Mouse (Mus musculus) neural tube, embryonic 14.5 days (tissue): Measurements from ENCODE around the gene Plcd3. TPM values are rescaled to one million over a fixed set of nuclear protein-coding genes. Genes with fewer than 3 reads are reported as not detected.
A peak's percentile ranks its signal among the peaks of the same experiment; 100 is the strongest.

Experiments used
- ATAC-seq: fragments of 200-750 bp; cut with Nextera tagmentation; 2 replicates; pipeline ENCODE4 v1.8.0; 2017; ENCODE audit warnings: low read depth, mild to moderate bottlenecking, moderate TSS enrichment, moderate library complexity
- H3K27ac ChIP-seq: fragments of 300-500 bp; sonication (generic); 2 replicates; pipeline ENCODE4 v1.5.1; 2014; ENCODE audit warnings: low read depth, mild to moderate bottlenecking, control low read depth, low read length, moderate library complexity, mixed read lengths
- H3K27me3 ChIP-seq: fragments of 300-500 bp; sonication (generic); 2 replicates; pipeline ENCODE4 v1.6.1; 2014; ENCODE audit warnings: low read length; ENCODE audit not compliant: control insufficient read depth, insufficient read depth
- H3K36me3 ChIP-seq: fragments of 300-500 bp; sonication (generic); 2 replicates; pipeline ENCODE4 v1.6.1; 2014; ENCODE audit warnings: low read length, mixed read lengths; ENCODE audit not compliant: control insufficient read depth, insufficient read depth
- H3K4me1 ChIP-seq: fragments of 300-500 bp; sonication (generic); 2 replicates; pipeline ENCODE4 v1.6.1; 2014; ENCODE audit warnings: low read length; ENCODE audit not compliant: control insufficient read depth, insufficient read depth
- H3K4me2 ChIP-seq: fragments of 300-500 bp; sonication (generic); 2 replicates; pipeline ENCODE4 v1.6.1; 2014; ENCODE audit warnings: mild to moderate bottlenecking, low read depth, low read length, control low read depth
- H3K4me3 ChIP-seq: fragments of 300-500 bp; sonication (generic); 2 replicates; pipeline ENCODE4 v1.5.1; 2014; ENCODE audit warnings: low read depth, low read length, control low read depth, mixed read lengths
- H3K9ac ChIP-seq: fragments of 300-500 bp; sonication (generic); replicated peaks from 2 replicates; pipeline ENCODE4 v1.6.1; 2014; ENCODE audit warnings: low read depth, mild to moderate bottlenecking, control low read depth, low read length, mixed read lengths
- H3K9me3 ChIP-seq: fragments of 300-500 bp; sonication (generic); 2 replicates; pipeline ENCODE4 v1.6.1; 2016; ENCODE audit warnings: low read length; ENCODE audit not compliant: control insufficient read depth
- WGBS: fragments of 180-500 bp; shearing (Covaris S2); extraction: QIAGEN DNeasy Blood & Tissue Kit; methylation state at CpG from one replicate; pipeline ENCODE4 v1.1.7; 2014; 5-methylcytosine and 5-hydroxymethylcytosine counted together
- polyA plus RNA-seq: library from polyadenylated mRNA; unstranded; fragments of >200 nt; fragmentation: Nextera tagmentation; extraction: Ambion mirVana; gene quantifications from 2 replicates; pipeline ENCODE4 v1.2.1, GENCODE M21; 2014

Plcd3 gene
- polyA plus RNA-seq, 1 experiment from 2014 or later = 1.4 TPM

DNA sequence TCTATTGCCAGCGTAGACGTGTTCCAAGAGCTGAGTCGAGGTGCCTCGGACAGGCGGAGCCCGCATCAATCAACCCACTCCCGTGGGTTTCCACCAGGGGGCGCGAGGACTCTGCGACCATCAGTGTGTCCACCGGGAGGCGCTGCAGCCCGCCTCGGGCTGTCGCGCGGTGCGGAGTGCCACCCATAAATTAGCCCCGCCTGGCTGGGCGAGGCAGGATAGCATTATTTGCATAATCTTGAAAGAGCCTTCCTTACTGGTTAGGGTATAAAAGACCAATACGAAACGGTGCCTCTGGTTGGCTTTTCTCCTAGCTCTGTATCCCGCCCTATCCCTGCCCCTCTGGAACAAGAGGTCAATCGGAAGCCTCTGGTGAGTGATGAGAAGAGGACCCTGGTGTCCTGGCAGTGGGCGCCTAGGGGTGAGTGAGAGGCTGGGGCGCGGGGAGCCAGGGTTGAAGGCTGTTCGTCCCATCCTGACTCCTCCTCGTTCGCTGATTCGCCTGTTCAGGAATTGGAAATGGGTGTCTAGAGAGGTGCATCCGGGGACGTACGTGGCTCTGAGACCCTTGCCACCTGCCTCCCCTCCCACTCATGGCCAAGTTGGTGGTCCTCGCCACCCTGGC is 1.4 kb upstream of the Plcd3 start:
- ATAC-seq = peak; percentile 79
- under 1% methylated on average over 35 of the region's 35 CpGs for WGBS
- H3K27ac ChIP-seq = no peak overlapping the region
- peak overlapping the region; percentile 57 for H3K4me2 ChIP-seq
- 0 out of 2 replicates have a peak overlapping the region, but pooled peaks have one; percentile 16 for H3K9ac ChIP-seq
- H3K36me3 ChIP-seq = no peaks in the 10 kb centered on the region
- H3K4me1 ChIP-seq = peaks cover 12% of the 10 kb centered on the region; the same call in 1 of the 2 replicates
- H3K27me3 ChIP-seq = peaks cover 17% of the 10 kb centered on the region; the same call in 1 of the 2 replicates
- H3K4me3 ChIP-seq = peak overlapping the region; percentile 33
- no peaks in the 10 kb centered on the region for H3K9me3 ChIP-seq

DNA sequence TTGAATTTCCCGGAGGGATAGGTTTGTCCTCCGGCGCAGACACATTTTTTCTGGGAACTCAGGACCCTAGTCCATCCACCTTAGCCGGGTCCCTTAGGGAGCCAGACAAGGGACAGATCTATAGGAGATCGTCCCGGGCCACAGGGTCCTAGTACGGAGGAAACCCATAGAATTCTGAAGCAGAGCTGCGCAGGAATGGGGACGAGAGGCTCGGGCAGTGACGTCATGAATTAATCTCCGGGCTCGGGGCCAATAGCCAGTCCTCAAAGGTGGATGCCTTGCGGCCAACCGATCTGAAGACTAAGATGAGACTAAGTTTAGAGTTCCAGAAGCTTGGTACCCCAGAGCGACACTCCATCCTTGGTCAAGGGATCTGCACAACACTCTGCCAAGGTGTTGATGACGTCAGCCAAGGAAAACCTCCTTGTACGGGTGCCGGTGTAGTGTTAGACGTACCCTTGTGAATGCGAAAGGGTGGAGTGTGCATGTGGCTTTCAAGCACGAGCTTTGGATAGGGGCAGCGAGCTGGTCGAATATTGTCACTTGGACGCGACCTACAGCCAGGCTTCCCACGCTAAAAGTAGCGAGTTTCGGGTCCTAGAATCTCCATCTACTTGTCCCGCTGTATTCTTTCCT is 526 bp upstream of the Plcd3 start:
- H3K27me3 ChIP-seq = peaks cover 17% of the 10 kb centered on the region; the same call in 1 of the 2 replicates
- peak overlapping the region; percentile 33 for H3K4me3 ChIP-seq
- H3K27ac ChIP-seq = no peak overlapping the region
- no peaks in the 10 kb centered on the region for H3K9me3 ChIP-seq
- H3K9ac ChIP-seq = peak overlapping the region; percentile 41
- peak; percentile 50; the same call in 1 of the 2 replicates for ATAC-seq
- peaks cover 12% of the 10 kb centered on the region; the same call in 1 of the 2 replicates for H3K4me1 ChIP-seq
- peak overlapping the region; percentile 57 for H3K4me2 ChIP-seq
- WGBS = 2% methylated on average over 30 of the region's 30 CpGs
- no peaks in the 10 kb centered on the region for H3K36me3 ChIP-seq

DNA sequence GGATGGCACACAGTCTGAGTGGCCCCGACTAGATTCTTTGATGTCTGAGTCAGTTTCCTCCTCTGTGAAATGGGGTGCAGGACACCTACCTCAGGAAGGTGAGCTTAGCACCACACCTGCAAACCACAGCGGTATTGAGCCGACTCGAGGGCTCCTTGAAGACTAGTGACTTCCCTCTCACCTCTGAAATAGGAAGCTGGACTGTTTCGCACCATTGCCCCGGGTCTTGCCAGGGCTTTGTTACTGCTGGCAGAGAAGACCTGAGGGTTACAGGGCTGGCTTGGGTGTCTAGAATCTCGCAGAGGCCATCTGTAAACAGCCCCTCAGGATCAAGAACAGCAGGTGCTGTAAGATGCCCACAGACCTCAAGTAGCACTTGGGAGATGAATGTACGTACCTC is 1.1 kb downstream of the Plcd3 start:
- Histone ChIP-seq H3K4me3 (no peak overlapping the region), H3K9me3 (no peaks in the 10 kb centered on the region), H3K27ac (no peak overlapping the region), H3K36me3 (no peaks in the 10 kb centered on the region), H3K9ac (no peak overlapping the region), H3K27me3 (peaks cover 17% of the 10 kb centered on the region; the same call in 1 of the 2 replicates), H3K4me1 (peaks cover 12% of the 10 kb centered on the region; the same call in 1 of the 2 replicates), H3K4me2 (no peak overlapping the region)
- no peak for ATAC-seq
- WGBS = 72% methylated on average over 8 of the region's 8 CpGs

DNA sequence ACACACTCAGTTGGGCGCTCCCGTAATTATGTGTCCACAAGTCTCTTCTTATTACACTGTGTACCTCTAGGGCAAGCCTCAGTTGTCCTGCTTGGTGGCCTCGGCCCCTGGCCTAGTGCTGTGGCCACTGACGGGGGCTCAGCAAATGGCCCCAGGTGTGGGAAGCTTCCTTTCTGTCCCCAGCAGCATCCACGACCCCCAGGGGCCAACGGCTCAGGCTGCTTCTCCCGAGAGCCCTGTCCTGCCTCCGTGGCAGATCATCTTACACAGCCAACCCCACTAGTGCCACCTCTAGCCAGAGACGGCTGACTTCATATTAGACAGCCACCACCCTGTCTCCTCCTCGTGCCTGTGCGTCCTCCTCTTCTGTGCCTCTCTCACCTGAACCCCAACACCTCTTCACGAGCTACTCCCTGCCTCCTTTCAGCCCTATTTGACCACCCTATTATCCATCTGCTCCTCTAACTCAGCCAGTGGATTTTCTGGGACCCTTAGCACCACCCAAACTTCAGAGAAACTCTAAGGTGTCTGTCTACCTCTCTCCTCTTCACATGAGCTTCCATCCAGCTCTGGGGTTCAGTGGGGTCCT is 2.0 kb downstream of the Plcd3 start:
- Histone ChIP-seq H3K4me3 (no peak overlapping the region), H3K9me3 (no peaks in the 10 kb centered on the region), H3K27ac (no peak overlapping the region), H3K27me3 (peaks cover 17% of the 10 kb centered on the region; the same call in 1 of the 2 replicates), H3K9ac (no peak overlapping the region), H3K4me1 (peaks cover 12% of the 10 kb centered on the region; the same call in 1 of the 2 replicates), H3K36me3 (no peaks in the 10 kb centered on the region), H3K4me2 (no peak overlapping the region)
- 66% methylated on average over 12 of the region's 12 CpGs for WGBS
- ATAC-seq = no peak

DNA sequence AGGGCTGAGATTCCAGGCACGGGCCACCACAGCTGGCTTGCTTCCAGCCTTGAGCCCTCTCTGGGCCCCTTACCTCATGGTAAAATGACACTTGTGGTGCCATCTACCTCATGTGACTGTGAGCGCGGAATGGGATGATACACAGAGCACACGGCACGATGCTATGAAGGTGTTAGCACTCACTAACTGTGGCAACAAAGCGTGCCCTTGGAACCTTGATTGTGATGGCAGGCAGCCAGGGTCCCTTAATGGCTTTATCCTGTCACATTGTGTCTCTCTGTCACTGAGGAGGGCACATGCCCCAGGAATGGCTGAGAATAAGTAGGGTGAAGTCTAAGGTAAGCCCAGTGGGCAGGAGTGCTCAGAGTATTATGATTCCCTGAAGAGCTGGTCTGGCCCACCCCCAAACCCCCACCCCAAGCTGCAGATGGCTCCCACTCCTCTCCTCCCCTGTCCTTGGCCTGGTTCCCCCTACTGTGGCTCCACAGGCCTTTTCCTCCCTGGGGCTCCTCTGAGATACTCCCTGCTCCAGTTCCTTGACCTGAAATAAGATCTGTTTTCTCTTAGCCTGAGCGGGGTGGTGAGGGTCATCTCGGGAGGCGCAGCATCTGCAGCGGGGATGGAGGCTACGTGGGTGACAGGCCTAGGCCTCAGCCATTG is 2.8 kb downstream of the Plcd3 start:
- Histone ChIP-seq H3K4me1 (peaks cover 12% of the 10 kb centered on the region; the same call in 1 of the 2 replicates), H3K4me3 (no peak overlapping the region), H3K9ac (no peak overlapping the region), H3K4me2 (no peak overlapping the region), H3K9me3 (no peaks in the 10 kb centered on the region), H3K36me3 (no peaks in the 10 kb centered on the region), H3K27me3 (peaks cover 17% of the 10 kb centered on the region; the same call in 1 of the 2 replicates), H3K27ac (no peak overlapping the region)
- 63% methylated on average over 11 of the region's 11 CpGs for WGBS
- ATAC-seq = no peak

DNA sequence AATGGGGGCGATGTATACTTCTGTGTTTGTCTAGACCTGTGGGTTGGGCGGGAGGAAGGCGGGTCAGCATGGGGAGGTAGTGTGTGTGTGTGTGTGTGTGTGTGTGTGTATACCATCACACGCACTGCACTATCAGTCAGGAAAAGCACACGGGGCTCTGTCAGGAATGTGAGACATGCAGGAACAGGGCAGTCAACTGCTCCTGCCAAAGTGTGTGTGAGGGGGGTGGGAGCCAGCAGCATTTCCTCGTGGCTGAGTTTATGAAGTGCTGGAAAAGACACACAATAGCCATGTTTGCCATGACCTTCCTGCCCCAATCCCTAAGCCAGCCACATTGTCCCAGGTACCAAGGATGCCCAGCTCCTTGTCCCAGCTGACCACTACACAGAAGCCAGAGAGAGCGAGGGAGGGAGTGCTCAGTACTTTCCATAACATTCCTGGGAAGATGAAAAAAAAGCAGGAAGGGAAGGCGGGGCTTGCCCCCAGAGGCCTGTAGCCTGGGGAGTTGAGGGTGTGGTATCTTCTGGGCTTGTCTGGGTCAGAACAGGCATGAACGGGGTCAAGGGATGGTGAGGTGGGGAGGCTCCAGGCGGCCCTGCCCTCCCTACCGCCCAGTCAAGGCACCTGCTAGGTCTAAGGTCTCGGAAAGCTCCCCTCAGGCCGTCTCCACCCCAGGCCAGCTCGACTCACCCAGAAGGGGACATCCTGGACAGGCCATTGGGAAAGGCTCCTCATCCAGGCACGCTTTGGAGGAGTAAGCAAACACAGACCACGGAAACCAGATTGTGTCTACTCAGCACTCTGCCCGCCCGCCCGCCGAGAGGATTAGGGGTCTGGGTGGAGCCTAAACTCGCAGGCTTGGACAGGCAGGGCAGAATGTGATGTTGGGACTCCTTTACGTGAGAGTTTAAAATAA is 4.2 kb downstream of the Plcd3 start:
- ATAC-seq = no peak
- Histone ChIP-seq H3K36me3 (no peaks in the 10 kb centered on the region), H3K4me2 (no peak overlapping the region), H3K9me3 (no peaks in the 10 kb centered on the region), H3K9ac (no peak overlapping the region), H3K27me3 (peaks cover 14% of the 10 kb centered on the region; the same call in 1 of the 2 replicates), H3K27ac (no peak overlapping the region), H3K4me1 (peaks cover 6% of the 10 kb centered on the region; the same call in 1 of the 2 replicates), H3K4me3 (no peak overlapping the region)
- 26% methylated on average over 22 of the region's 22 CpGs for WGBS

DNA sequence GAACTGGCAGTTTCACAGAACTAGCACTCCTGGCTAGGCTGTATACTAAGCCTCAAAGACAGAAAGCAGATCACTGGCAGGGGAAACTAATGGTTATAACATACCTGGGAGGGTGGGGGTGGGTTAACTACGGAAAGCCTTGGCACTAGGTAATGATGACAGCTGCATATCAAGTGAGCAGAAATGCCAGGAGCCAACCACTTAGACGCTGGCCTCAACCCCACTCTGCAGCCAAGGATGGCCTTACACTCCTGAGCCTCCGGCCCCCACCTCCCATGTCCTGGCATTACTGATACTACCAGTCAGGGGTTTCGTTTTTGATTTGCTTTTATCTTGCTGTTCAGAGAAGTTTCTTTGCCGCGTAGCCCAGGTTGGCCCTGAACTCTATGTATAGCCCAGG is 5.7 kb downstream of the Plcd3 start:
- H3K27me3 ChIP-seq = peaks cover 10% of the 10 kb centered on the region; the same call in 1 of the 2 replicates
- ATAC-seq = no peak
- H3K36me3 ChIP-seq = no peaks in the 10 kb centered on the region
- no peaks in the 10 kb centered on the region for H3K9me3 ChIP-seq
- no peak overlapping the region for H3K4me2 ChIP-seq
- WGBS = 87% methylated on average over 6 of the region's 6 CpGs
- H3K27ac ChIP-seq = no peak overlapping the region
- no peaks in the 10 kb centered on the region for H3K4me1 ChIP-seq
- no peak overlapping the region for H3K9ac ChIP-seq
- H3K4me3 ChIP-seq = no peak overlapping the region

DNA sequence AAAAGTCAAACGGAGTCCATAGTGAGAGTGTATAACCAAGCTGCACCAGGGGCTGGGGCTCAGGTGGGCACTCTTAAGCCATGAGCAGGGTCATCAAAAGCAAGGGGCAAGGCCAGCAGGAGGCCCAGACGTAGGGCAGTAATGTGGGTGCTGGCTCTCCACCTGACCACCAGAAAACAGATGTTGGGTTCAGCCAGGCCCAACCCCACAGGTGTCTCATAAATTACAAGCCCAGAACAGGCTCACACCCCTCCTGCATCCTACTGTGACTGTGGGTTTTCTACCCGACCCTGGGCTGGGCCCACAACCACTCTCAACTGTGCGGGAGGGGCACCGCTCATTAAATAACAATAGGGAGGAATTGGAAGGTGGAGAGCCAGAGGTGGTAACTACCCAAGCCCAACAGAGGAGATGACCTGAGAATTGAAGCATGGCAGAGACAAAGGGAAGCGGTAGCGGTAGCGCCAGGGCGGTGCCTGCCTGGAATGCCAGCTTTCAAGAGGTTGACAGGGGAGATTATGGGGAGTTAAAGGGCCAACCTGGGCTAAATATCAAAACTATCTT is 6.3 kb downstream of the Plcd3 start:
- ATAC-seq = no peak
- H3K4me1 ChIP-seq = no peaks in the 10 kb centered on the region
- no peak overlapping the region for H3K27ac ChIP-seq
- no peak overlapping the region for H3K4me2 ChIP-seq
- no peak overlapping the region for H3K4me3 ChIP-seq
- H3K36me3 ChIP-seq = no peaks in the 10 kb centered on the region
- WGBS = 27% methylated on average over 9 of the region's 9 CpGs
- no peaks in the 10 kb centered on the region for H3K9me3 ChIP-seq
- no peak overlapping the region for H3K9ac ChIP-seq
- peaks cover 7% of the 10 kb centered on the region; the same call in 1 of the 2 replicates for H3K27me3 ChIP-seq
